Mouse (Mus musculus) gonadal fat pad, adult 2 months (tissue): ENCODE results near the gene Tpm3. TPM values are rescaled to one million over a fixed set of nuclear protein-coding genes. Genes with fewer than 3 reads are reported as not detected.

Experiments used
- DNase-seq: peaks from one replicate; pipeline ENCODE4 v3.0.0-alpha.2; 2012; ENCODE audit warnings: low read depth
- polyA plus RNA-seq: library from polyadenylated mRNA; depleted of rRNA; stranded (reverse); fragments of >200 nt; gene quantifications from 2 replicates; pipeline ENCODE4 v1.2.3, GENCODE M21; 2012; rRNA removed

Gene Tpm3
- 117 and 128 TPM in 2 replicates for polyA plus RNA-seq

GRCm38 (mm10) chr3:90072294-90072693 lies at the start of gene Tpm3:
Gene Tpm3 (plus strand): TSS chr3:90072649.
- no peak for DNase-seq

- DNase-seq: no peak
Observed at GRCm38 (mm10) chr3:90034653-90035052, 37.8 kb upstream of the Tpm3 start.

- no peak for DNase-seq
Observed at GRCm38 (mm10) chr3:90036263-90036662, 36.2 kb upstream of the Tpm3 start.

- no peak for DNase-seq
Observed at GRCm38 (mm10) chr3:90049691-90050090, 22.8 kb upstream of the Tpm3 start.

GRCm38 (mm10) chr3:90051441-90052350 lies 20.8 kb upstream of the Tpm3 start, which contains the start of gene 4933434E20Rik:
Gene 4933434E20Rik (plus strand): TSS chr3:90051636.
- no peak for DNase-seq

GRCm38 (mm10) chr3:90052351-90053241 lies 19.9 kb upstream of the Tpm3 start, which contains the start of gene Ubap2l:
Gene Ubap2l (minus strand): TSS chr3:90052628.
- peak; percentile 72 for DNase-seq

- no peak for DNase-seq
Observed at GRCm38 (mm10) chr3:90061549-90061948, 10.9 kb upstream of the Tpm3 start.

GRCm38 (mm10) chr3:90062539-90062938 lies 9.9 kb upstream of the Tpm3 start:
- no peak for DNase-seq

GRCm38 (mm10) chr3:90064383-90064782 lies 8.1 kb upstream of the Tpm3 start:
- no peak for DNase-seq

GRCm38 (mm10) chr3:90065553-90065952 lies 6.9 kb upstream of the Tpm3 start:
- no peak for DNase-seq

- no peak for DNase-seq
Observed at GRCm38 (mm10) chr3:90067851-90068250, 4.6 kb upstream of the Tpm3 start.

GRCm38 (mm10) chr3:90069688-90070087 lies 2.8 kb upstream of the Tpm3 start:
- no peak for DNase-seq

GRCm38 (mm10) chr3:90076921-90077716 lies 4.7 kb downstream of the Tpm3 start:
- DNase-seq: no peak

GRCm38 (mm10) chr3:90078224-90078623 lies 5.8 kb downstream of the Tpm3 start:
- DNase-seq: no peak

GRCm38 (mm10) chr3:90079133-90079762 lies 6.8 kb downstream of the Tpm3 start:
- DNase-seq: peak; percentile 65

- DNase-seq: no peak
Observed at GRCm38 (mm10) chr3:90079763-90080497, 7.5 kb downstream of the Tpm3 start.

- no peak for DNase-seq
Observed at GRCm38 (mm10) chr3:90080498-90080863, 8.0 kb downstream of the Tpm3 start.

- no peak for DNase-seq
Observed at GRCm38 (mm10) chr3:90081365-90082240, 9.2 kb downstream of the Tpm3 start.

- DNase-seq: no peak
Observed at GRCm38 (mm10) chr3:90083034-90083433, 10.6 kb downstream of the Tpm3 start.
